Comparison of ENCODE assay signal across 11 mouse cellular contexts in the genomic region with DNA sequence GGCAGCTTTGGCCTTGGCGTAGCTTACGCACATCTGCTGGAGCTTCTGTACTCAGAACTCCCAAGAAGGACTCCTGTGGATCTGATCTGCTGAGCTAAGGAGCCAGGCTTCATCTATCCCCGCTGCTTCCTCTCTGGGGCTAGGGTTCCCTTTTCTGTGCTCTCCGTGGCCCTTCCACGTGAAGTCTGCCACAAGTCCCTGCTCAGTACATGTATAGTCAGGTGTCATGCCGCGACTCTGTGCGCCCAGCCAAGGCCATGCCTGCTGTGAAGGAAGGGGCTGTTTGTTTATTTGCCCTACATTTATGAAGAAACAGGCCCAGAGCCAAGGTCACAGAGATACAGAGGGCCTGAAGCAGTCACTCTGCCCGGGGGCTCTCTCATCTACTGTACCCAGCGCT. TPM values are rescaled to one million over a fixed set of nuclear protein-coding genes. Genes with fewer than 3 reads are reported as not detected.
DNase-seq lines count a peak whose midpoint lies in the region; ATAC-seq and TF ChIP-seq lines count a peak whose summit lies in the region.
"Had no signal": no experiment of that assay in that cellular context is flagged by ENCODE, and none has a peak within 500 bp of the region (broad histone marks: within the 10 kb centered on the region; RNA-seq: fewer than 3 reads in every experiment).

No protein-coding gene starts in this region.

- H3K4me2 ChIP-seq in hindbrain, embryonic 15.5 days, result peak overlapping the region; percentile 84; the same call in 1 of the 2 replicates
- no peak overlapping the region for H3K4me2 ChIP-seq in hindbrain, embryonic 13.5 days
- H3K4me2 ChIP-seq in hindbrain, postnatal 0 days (ENCODE audit: low read depth, low read length), result peak overlapping the region; percentile 74; the same call in 1 of the 2 replicates

- H3K4me1 ChIP-seq in hindbrain, embryonic 15.5 days (replicated peaks), result peaks cover 31% of the 10 kb centered on the region
- peaks cover 33% of the 10 kb centered on the region for H3K4me1 ChIP-seq in hindbrain, embryonic 13.5 days (replicated peaks)
- peaks cover 13% of the 10 kb centered on the region for H3K4me1 ChIP-seq in hindbrain, postnatal 0 days (ENCODE audit: insufficient read depth, low read length)

- TF ChIP-seq CTCF in hindbrain, postnatal 0 days (IDR thresholded peaks at IDR 0.05; ENCODE audit: low read depth), result no peak

- H3K27me3 ChIP-seq in hindbrain, embryonic 15.5 days, result peaks cover 51% of the 10 kb centered on the region
- H3K27me3 ChIP-seq in hindbrain, embryonic 13.5 days, result peaks cover 84% of the 10 kb centered on the region
- 0 out of 2 replicates have a peak, but pooled peaks cover 8% of the 10 kb centered on the region for H3K27me3 ChIP-seq in hindbrain, postnatal 0 days (ENCODE audit: insufficient read depth, low read length)

- WGBS in hindbrain, embryonic 15.5 days, result 42% methylated on average over 10 of the region's 10 CpGs
- 42% methylated on average over 10 of the region's 10 CpGs for WGBS in hindbrain, embryonic 13.5 days
- 46% methylated on average over 10 of the region's 10 CpGs for WGBS in hindbrain, postnatal 0 days

- peak; percentile 70 to 87 for DNase-seq in adrenal gland, adult (ENCODE audit: inconsistent age in 2 of 2, low spot score in 1 of 2)
- DNase-seq in adrenal gland, postnatal 25 days, result no peak
- DNase-seq in A20 (ENCODE audit: low read depth, low spot score), result peak; percentile 30
- no peak for DNase-seq in hindbrain, postnatal 0 days (ENCODE audit: low spot score)
- DNase-seq in retina, postnatal 1 day, result no peak
- DNase-seq in left cerebral cortex, adult 9 months (ENCODE audit: low spot score in 2 of 2), result no peak
- DNase-seq: embryo, embryonic 11 days; kidney, postnatal 36 days had no signal

- H3K4me3 ChIP-seq in hindbrain, embryonic 15.5 days, result no peak overlapping the region
- H3K4me3 ChIP-seq in hindbrain, embryonic 13.5 days, result no peak overlapping the region
- H3K4me3 ChIP-seq in hindbrain, postnatal 0 days (ENCODE audit: low read length), result no peak overlapping the region

- no peak for ATAC-seq in hindbrain, embryonic 15.5 days (ENCODE audit: low FRiP score, low read depth)
- ATAC-seq in hindbrain, embryonic 13.5 days (ENCODE audit: low FRiP score), result no peak
- ATAC-seq in hindbrain, postnatal 0 days, result peak; percentile 4; the same call in 1 of the 2 replicates
- ATAC-seq: activated CD4-positive, CD25-positive, alpha-beta regulatory T cell, adult 4 months had no signal

- no peaks in the 10 kb centered on the region for H3K9me3 ChIP-seq in hindbrain, embryonic 15.5 days
- no peaks in the 10 kb centered on the region for H3K9me3 ChIP-seq in hindbrain, embryonic 13.5 days
- no peaks in the 10 kb centered on the region for H3K9me3 ChIP-seq in hindbrain, postnatal 0 days (ENCODE audit: low read length)

- no peak overlapping the region for H3K9ac ChIP-seq in hindbrain, embryonic 15.5 days
- H3K9ac ChIP-seq in hindbrain, embryonic 13.5 days, result no peak overlapping the region
- H3K9ac ChIP-seq in hindbrain, postnatal 0 days (replicated peaks; ENCODE audit: low read length), result no peak overlapping the region

- no peaks in the 10 kb centered on the region for H3K36me3 ChIP-seq in hindbrain, embryonic 15.5 days
- H3K36me3 ChIP-seq in hindbrain, embryonic 13.5 days, result no peaks in the 10 kb centered on the region
- no peaks in the 10 kb centered on the region for H3K36me3 ChIP-seq in hindbrain, postnatal 0 days (ENCODE audit: insufficient read depth, low read length)

- no peak overlapping the region for H3K27ac ChIP-seq in hindbrain, embryonic 15.5 days (replicated peaks)
- no peak overlapping the region for H3K27ac ChIP-seq in hindbrain, embryonic 13.5 days
- H3K27ac ChIP-seq in hindbrain, postnatal 0 days, result no peak overlapping the region; the same call in 1 of the 2 replicates

RNA-seq across cellular contexts. Expression of a gene that starts 4.5 kb away (rescaled TPM):
- total RNA-seq in adrenal gland, postnatal 25 days (2021), result 36.4 and 46.0 TPM in 2 replicates
- 8.0 TPM in 2 replicates for polyA plus RNA-seq in hindbrain, embryonic 15.5 days (2015; fragmentation: Nextera tagmentation; extraction: Ambion mirVana)
- polyA plus RNA-seq in hindbrain, embryonic 13.5 days (2015; fragmentation: Nextera tagmentation; extraction: Ambion mirVana), result 6.4 and 6.5 TPM in 2 replicates
- total RNA-seq in hindbrain, postnatal 0 days (2014; rRNA removed), result 24.7 and 31.0 TPM in 2 replicates
- 6.5 and 6.6 TPM in 2 replicates for polyA plus RNA-seq in hindbrain, postnatal 0 days (2015; fragmentation: Nextera tagmentation; extraction: Ambion mirVana)

RNA-seq across cellular contexts. Expression of a gene that starts 6.8 kb away (rescaled TPM):
- total RNA-seq in adrenal gland, postnatal 25 days (2021), result 6.2 and 8.8 TPM in 2 replicates
- 40.3 and 42.0 TPM in 2 replicates for polyA plus RNA-seq in hindbrain, embryonic 15.5 days (2015; fragmentation: Nextera tagmentation; extraction: Ambion mirVana)
- polyA plus RNA-seq in hindbrain, embryonic 13.5 days (2015; fragmentation: Nextera tagmentation; extraction: Ambion mirVana), result 45.5 and 47.4 TPM in 2 replicates
- total RNA-seq in hindbrain, postnatal 0 days (2014; rRNA removed), result 48.9 and 52.5 TPM in 2 replicates
- 28.0 and 28.3 TPM in 2 replicates for polyA plus RNA-seq in hindbrain, postnatal 0 days (2015; fragmentation: Nextera tagmentation; extraction: Ambion mirVana)

Comparison
In these comparisons a context has a peak if more than half of its experiments do, and no peak if none do; other contexts are left out.
1. DNase-seq: peak in adrenal gland, adult (2 of 2) and A20 (single experiment); none in adrenal gland, postnatal 25 days (single experiment), hindbrain, postnatal 0 days (single experiment), retina, postnatal 1 day (single experiment) and left cerebral cortex, adult 9 months (0 of 2).